Mouse (Mus musculus) cortical plate, adult 2 months (tissue): ENCODE data around the gene Adprh.

Experiments
- CTCF ChIP-seq: fragments of 200-500 bp; IDR thresholded peaks from 2 replicates; pipeline ENCODE4 v1.5.1; 2011; ENCODE audit warnings: mild to moderate bottlenecking, control low read depth, low read length; ENCODE audit not compliant: insufficient read depth; ENCODE audit errors: extremely low read depth
- POLR2A ChIP-seq: fragments of 200-500 bp; IDR thresholded peaks from 2 replicates; pipeline ENCODE4 v1.6.1; 2011; ENCODE audit warnings: mild to moderate bottlenecking, low read length, control low read depth; ENCODE audit not compliant: insufficient read depth; ENCODE audit errors: extremely low read depth

DNA sequence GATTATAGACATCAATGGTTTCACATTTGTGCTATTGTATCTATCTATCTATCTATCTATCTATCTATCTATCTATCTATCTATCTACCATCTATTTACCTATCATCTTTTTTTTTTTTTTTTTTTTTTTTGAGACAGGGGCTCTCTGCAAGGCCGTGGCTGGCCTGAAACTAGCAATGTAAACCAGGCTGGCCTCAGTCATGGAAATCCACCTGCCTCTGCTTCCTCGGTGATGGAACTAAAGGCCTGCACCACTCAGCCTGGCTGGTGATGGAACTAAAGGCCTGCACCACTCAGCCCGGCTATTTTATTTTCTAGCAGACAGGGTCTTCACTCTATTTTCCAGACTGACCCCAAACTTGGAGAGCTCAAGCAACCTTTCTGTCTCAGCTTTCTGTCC lies 25.8 kb upstream of the Adprh start:
- TF ChIP-seq POLR2A, result no peak
- no peak for TF ChIP-seq CTCF
